Mouse (Mus musculus) heart, postnatal 4 days (tissue): Measurements from ENCODE around the gene Uchl5. TPM values are rescaled to one million over a fixed set of nuclear protein-coding genes. Genes with fewer than 3 reads are reported as not detected.
A peak's percentile ranks its signal among the peaks of the same experiment; 100 is the strongest.

Experiments used
- DNase-seq: peaks from one replicate; pipeline ENCODE4 v3.0.0; 2021
- total RNA-seq, 2 experiments: library from RNA; stranded (reverse); gene quantifications; 2 replicates each; pipeline ENCODE4 v1.2.3; 2021

Gene Uchl5
- total RNA-seq = 10 to 100 TPM; 23.9 to 24.1 TPM

GRCm38 (mm10) chr1:143776446-143777411, at the start of gene Uchl5, which contains the start of gene Trove2:
Gene Uchl5 (plus strand): TSS chr1:143777272.
Gene Trove2 (minus strand): TSS chr1:143777068.
- peak; percentile 99 for DNase-seq

- no peak for DNase-seq
Observed at GRCm38 (mm10) chr1:143727701-143728445, 49.2 kb upstream of the Uchl5 start.

GRCm38 (mm10) chr1:143730899-143731298, 46.2 kb upstream of the Uchl5 start:
- DNase-seq = peak; percentile 14

DNA sequence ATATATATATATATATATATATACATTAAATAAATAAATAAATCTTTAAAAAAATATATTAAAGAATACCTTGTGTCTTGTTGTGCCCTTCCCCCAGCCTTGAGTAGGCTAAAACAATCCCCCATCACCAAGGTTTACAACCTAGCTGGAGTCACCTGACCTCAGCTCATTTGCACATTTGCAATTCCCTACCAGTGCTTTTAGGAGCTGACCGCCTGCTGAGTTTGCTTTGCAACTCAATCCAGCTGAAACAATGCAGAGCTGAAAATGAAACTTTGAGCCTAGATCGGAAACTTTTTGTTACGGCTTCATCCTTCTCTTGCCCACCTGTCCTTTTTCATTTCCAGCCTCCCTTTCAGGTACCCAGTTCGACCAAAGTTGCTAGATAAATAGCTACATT, 45.4 kb upstream of the Uchl5 start:
- no peak for DNase-seq

DNA sequence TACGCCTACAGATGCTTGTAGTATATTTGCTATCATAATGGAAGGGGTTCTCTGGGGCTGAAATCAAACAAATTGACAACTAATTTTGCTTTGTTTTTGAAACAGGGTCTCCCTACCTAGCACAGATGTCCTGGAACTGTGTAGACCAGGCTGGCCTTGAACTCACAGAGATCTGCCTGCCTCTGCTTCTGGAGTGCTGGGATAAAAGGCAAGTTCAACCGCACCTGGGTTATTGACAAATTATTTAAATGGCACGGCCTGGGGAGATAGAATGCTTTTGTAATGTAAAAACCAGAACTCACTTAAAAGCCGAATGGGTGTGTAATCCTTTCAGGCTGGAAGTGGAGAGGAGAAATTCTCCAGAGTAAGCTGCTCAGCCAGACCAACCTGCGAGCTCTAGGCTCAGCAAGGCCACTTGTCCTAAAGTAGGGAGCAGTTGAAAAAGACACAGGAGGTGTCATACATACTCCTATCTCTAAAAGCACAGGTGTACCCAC, 43.1 kb upstream of the Uchl5 start:
- no peak for DNase-seq

GRCm38 (mm10) chr1:143738811-143739210, 38.3 kb upstream of the Uchl5 start:
- no peak for DNase-seq

DNA sequence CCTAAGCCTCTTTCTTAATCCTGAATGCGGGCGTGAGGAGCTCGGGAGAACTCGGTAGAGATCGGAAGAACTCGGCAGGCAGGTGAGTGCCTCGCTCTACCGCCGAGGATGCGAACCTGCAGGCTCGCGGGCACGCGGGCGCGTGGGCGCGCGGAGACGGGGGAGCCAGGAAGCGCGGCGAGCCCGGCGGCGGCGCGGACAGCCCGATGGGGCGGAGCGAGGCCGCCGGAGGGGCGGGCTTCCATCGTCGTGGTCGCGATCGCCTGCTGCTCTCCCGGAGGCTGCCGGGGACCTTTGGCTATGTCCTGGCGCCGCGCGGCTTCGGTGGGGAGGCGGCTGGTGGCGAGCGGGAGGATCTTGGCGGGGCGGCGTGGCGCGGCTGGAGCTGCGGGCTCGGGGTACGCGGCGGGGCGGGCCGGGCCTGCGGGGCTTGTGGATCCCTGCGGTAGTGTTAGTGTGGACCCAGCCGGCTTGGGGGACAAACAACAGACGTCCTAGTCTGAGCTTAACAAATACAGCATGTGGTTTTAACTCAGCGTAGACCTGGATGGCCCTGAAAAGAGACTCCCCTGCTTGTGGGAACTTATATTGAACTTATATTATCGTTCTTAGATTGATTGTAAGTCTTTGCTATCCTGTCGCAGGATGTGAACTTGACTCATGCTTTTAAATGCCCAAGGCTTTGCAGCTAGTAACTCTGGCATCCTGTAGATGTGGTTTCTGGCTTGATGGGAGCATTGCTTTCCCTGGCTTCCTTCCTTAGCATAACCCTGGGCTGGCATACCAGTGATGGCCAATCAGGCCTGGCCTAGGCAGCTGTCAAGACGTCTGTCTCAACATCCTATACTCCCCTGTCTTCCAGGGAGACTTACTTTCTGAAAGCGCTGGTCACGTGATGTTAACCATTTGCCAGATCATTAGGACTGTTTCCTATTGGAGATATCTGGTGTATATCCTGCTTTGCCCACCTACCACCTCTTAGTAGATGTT, 37.4 kb upstream of the Uchl5 start:
- peak; percentile 84 for DNase-seq

DNA sequence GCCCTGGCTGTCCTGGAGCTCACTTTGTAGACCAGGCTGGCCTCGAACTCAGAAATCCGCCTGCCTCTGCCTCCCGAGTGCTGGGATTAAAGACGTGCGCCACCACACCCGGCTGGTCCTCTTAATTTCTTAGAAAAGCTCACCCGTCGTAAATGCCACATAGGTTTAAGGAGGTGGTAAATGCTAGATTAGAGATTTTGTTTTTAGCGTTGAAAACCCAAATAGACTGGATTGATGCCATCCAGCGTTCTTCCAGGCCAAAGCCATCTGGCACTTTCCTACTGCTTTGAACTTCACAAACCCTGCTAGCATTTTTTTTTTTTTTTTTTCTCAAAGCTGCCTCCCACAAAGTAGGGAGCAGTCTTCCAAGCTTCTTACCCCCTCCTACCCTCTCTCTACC, 36.5 kb upstream of the Uchl5 start:
- no peak for DNase-seq

DNA sequence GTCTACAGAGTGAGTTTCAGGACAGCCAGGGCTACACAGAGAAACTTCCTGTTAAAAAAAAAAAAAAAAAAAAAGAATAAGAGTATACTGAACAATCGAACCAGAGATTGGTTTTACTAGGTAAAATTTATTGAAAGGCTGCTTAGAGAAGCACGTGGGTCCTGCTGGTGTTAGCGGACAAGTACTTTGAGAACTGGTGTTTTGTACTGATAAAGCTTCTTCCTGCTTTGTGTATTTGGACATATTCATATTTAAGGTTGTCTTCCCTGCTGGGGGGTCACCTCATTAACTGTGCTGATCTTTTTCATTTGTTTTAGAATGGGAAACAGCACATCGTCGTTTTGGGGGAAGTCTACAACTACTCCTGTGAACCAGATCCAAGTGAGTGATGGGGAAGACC, 35.7 kb upstream of the Uchl5 start:
- no peak for DNase-seq

GRCm38 (mm10) chr1:143742186-143742585, 34.9 kb upstream of the Uchl5 start:
- no peak for DNase-seq

DNA sequence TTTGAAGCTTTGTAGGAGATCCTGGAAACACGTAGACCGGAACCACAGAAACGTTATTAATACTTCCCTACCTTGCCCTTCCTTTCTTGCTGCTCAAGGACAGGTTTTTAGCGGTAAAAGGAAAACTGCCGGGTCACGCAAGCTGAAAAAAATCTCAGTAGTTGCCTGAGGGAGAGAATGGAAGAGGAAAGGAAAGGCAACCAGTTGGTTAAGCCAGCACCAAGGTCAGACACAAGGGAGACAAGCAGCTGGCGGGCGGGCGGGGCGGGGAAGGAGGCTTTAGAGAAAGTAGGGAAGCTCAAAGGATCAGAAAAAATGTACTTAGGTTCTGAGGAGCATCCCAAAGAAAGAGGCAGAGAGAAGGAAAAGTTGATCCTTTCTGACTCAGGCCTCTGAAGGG, 31.2 kb upstream of the Uchl5 start:
- DNase-seq = no peak

GRCm38 (mm10) chr1:143762159-143762558, 14.9 kb upstream of the Uchl5 start:
- no peak for DNase-seq

- DNase-seq = no peak
Observed at GRCm38 (mm10) chr1:143764443-143764842, 12.6 kb upstream of the Uchl5 start.

GRCm38 (mm10) chr1:143765801-143766200, 11.3 kb upstream of the Uchl5 start:
- DNase-seq = no peak

DNA sequence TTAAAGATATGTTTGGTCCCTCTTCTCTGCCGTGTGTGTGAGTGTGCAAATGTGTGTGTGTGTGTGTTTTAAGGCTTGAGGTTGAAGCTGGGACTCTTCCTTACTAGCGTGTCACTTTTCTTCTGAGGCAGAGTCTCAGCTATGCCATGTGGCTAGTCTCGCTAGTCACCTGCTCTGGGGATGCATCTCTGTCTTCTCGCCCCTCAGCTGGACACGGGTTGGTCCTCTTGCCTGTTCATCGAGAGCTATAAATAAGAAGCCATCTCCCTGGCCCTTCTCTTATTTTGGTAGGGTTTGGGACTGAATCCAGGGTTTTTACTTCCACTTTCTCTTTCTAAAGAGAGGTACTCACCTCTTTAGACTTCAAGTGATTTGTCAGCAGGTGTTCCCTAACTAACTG, 10.8 kb upstream of the Uchl5 start:
- no peak for DNase-seq

DNA sequence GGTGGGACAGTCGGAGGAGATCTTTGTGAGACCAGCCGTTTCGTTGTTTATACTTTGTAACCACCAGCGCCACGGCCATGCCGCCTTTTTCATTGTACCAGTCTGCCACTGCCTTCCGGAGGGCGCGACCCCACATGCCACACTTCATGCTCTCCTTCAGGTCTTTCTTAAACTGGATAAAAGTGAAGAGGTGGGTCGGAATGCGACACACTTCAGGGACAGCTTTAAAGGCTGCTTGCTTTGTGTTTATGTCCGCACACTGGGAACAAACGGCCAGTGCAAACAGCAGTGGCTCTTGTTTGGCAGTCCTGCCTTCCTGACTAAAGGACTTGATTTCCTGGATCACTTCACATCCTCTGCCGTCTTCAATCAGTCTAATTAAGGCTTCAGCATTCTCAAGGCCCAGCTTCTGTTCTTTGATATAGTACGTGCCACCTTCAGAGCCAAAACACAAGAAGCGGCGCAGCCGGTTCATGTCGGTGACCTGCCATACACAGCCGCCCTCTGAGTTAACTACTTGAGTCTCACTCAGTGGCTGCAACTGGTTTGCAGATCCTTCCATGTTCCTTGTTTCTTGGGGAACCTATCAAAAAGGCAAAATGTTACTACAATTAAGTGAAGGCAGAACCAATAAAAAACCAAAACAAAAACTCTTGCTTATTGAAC, 6.5 kb upstream of the Uchl5 start:
- no peak for DNase-seq

- no peak for DNase-seq
Observed at GRCm38 (mm10) chr1:143773082-143773481, 4.0 kb upstream of the Uchl5 start.

- DNase-seq = no peak
Observed at GRCm38 (mm10) chr1:143773909-143774308, 3.2 kb upstream of the Uchl5 start.

DNA sequence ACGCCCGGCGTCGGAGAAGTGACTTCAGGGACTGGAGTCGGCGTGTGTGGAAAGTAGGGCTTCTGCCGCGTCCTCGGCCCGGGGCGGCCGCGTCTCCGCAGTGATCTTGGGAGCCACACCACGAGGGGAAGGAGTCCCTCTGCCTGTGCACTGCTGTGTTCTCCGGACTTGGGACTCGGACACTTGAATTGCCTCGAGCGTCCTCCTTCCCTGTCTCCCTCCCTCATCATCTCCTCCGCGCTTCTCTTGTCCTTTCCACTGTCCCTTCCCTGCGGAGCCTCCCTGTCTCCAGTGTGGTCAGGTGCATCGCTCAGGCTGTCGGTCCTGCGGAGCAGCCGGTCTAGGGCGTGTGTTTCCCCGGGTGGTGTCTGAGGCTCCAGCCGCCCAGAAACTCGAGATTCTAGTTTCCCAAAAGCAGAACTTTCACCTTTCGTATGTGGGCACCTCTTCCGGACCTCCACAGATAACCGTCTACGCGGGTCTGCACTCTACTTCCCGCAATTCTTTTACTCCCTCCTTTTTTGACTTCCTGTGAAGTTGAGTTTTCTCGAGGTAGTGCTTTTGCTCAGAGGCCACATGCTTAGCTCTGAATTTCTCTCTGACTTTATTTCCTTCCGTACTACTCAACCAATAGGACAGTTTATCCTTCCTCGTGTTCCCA, 616 bp downstream of the Uchl5 start:
- DNase-seq = no peak

DNA sequence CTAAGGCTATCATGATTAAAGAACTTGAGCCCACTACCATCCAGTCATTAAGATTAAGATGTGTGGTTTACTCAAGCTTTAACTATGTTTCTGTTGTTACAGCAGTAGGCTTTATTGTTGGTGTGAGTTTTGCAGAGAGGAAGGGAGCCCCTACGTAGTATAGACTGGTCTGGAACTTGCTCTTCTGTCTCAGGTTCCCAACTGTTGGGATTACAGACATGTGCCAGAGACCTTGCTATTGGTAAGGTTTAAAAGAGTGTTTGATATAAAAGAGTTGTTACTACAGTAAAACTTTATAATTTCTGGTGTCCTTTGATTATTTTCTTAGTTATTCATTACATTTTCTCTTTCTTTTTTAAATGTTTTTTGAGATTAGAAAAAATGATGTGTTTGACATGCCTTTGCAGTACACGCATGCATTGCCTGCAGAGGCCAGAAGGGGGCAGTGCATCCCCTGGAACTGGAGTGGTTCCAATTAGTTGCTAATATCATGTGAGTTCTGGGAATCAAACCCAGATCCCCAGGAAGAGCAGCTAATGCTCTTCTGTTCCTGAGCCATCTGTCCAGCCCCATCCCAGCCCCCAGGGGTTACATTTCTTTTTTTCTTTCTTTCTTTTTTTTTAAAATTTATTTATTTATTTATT, 11.6 kb downstream of the Uchl5 start:
- DNase-seq = peak; percentile 40
